Mouse (Mus musculus): ENCODE measurements around the gene Sgsm2. TPM values are rescaled to one million over a fixed set of nuclear protein-coding genes. Genes with fewer than 3 reads are reported as not detected.

Gene Sgsm2
- polyA plus RNA-seq, 1 experiment from 2014 or later, result 3.1 TPM

Small RNA genes lying within 50 kb of the gene (microRNA-seq; reads per million reads assigned to microRNA genes)
- not detected for gene Mir6926 (ENCODE audit: borderline number of aligned reads)

Other genes starting within 250 kb of the Sgsm2 start
- 11.3 and 11.5 TPM in 2 replicates for gene Cluh, start 247.6 kb downstream of the Sgsm2 start, polyA plus RNA-seq (2015; fragmentation: Nextera tagmentation; extraction: Ambion mirVana)
- 91.7 and 110 TPM in 2 replicates for gene Pafah1b1, start 172.4 kb downstream of the Sgsm2 start, polyA plus RNA-seq (2015; fragmentation: Nextera tagmentation; extraction: Ambion mirVana)
- gene Mettl16, start 126.2 kb downstream of the Sgsm2 start, polyA plus RNA-seq (2015; fragmentation: Nextera tagmentation; extraction: Ambion mirVana), result 30.3 and 34.3 TPM in 2 replicates
- 4.9 and 5.8 TPM in 2 replicates for gene Mnt, start 66.1 kb downstream of the Sgsm2 start, polyA plus RNA-seq (2015; fragmentation: Nextera tagmentation; extraction: Ambion mirVana)
- gene Tsr1, start 1.0 kb upstream of the Sgsm2 start, polyA plus RNA-seq (2015; fragmentation: Nextera tagmentation; extraction: Ambion mirVana), result 39.5 and 41.4 TPM in 2 replicates
- 14.4 and 15.8 TPM in 2 replicates for gene Smg6, start 28.8 kb upstream of the Sgsm2 start, polyA plus RNA-seq (2015; fragmentation: Nextera tagmentation; extraction: Ambion mirVana)
- 9.7 and 12.5 TPM in 2 replicates for gene Srr, start 28.9 kb upstream of the Sgsm2 start, polyA plus RNA-seq (2015; fragmentation: Nextera tagmentation; extraction: Ambion mirVana)